In the genomic region with DNA sequence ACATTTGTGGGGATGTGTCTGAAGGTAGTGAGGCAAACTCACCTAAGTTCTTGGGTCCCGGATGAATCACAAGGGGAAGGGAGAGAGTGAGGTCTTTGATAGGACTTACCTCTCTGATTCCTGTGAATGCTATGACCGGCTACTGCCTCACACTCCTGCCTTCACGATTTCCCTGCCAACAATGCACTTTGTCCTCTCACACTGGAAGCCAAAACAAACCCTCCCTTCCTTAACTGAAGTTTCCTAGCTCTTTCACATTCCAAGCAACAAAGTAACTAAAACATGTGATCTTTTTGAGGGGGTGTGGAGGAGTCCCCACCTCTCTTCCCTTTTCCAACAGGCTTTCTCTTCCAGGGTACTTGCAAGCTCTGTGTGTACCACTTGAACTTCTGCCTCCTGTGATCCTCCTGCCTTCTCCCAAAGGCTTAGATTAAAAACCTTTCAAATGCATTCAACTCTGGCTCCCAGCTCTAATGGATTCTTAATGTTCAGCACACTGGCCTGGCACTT, we compare ENCODE assay signal across 25 mouse cellular contexts. TPM values are rescaled to one million over a fixed set of nuclear protein-coding genes. Genes with fewer than 3 reads are reported as not detected.
DNase-seq lines count a peak whose midpoint lies in the region; ATAC-seq lines count a peak whose summit lies in the region.
"Had no signal": no experiment of that assay in that cellular context is flagged by ENCODE, and none has a peak within 500 bp of the region (broad histone marks: within the 10 kb centered on the region; RNA-seq: fewer than 3 reads in every experiment).

No protein-coding gene starts in this region.

- no peak for ATAC-seq in kidney, embryonic 15.5 days (replicated peaks; ENCODE audit: low FRiP score)
- no peak for ATAC-seq in forebrain, embryonic 11.5 days (replicated peaks; ENCODE audit: low FRiP score)
- ATAC-seq in heart, embryonic 12.5 days (ENCODE audit: insufficient number of reproducible peaks, low FRiP score), result no peak
- ATAC-seq: forebrain, embryonic 15.5 days; intestine, postnatal 0 days; liver, embryonic 12.5 days; midbrain, embryonic 13.5 days had no signal

- H3K27me3 ChIP-seq in kidney, embryonic 15.5 days, result no peaks in the 10 kb centered on the region
- H3K27me3 ChIP-seq in forebrain, embryonic 11.5 days (ENCODE audit: control insufficient read depth, insufficient read depth, low read length), result no peaks in the 10 kb centered on the region
- H3K27me3 ChIP-seq in heart, embryonic 12.5 days (replicated peaks), result no peaks in the 10 kb centered on the region
- H3K27me3 ChIP-seq: embryonic facial prominence, embryonic 15.5 days; forebrain, embryonic 15.5 days; limb, embryonic 12.5 days; liver, embryonic 12.5 days; lung, embryonic 15.5 days; megakaryocyte, embryonic 14.5 days; midbrain, embryonic 13.5 days had no signal

- DNase-seq in kidney, adult 8-10 months, result peak; percentile 37 to 46
- peak; percentile 40 to 43 for DNase-seq in kidney, postnatal 25 days
- peak; percentile 29 for DNase-seq in lung, postnatal 10 days
- DNase-seq in yolk sac, embryonic 10.5 days (ENCODE audit: low spot score), result peak; percentile 18
- no peak for DNase-seq in forebrain, embryonic 11.5 days (ENCODE audit: low spot score)
- DNase-seq: adrenal gland, postnatal 36 days; cerebellum, adult 9-10 months; gastrocnemius, postnatal 10 days; heart, adult 11 months; heart, postnatal 10 days; layer of hippocampus, postnatal 36 days; retina, postnatal 1 day; right cerebral cortex, postnatal 25 days; thymus, adult 2 months had no signal

- no peak overlapping the region for H3K27ac ChIP-seq in kidney, embryonic 15.5 days
- no peak overlapping the region for H3K27ac ChIP-seq in forebrain, embryonic 11.5 days (ENCODE audit: low read depth, low read length)
- no peak overlapping the region for H3K27ac ChIP-seq in heart, embryonic 12.5 days (ENCODE audit: poor library complexity, severe bottlenecking)
- H3K27ac ChIP-seq: embryonic facial prominence, embryonic 15.5 days; forebrain, embryonic 15.5 days; limb, embryonic 12.5 days; liver, embryonic 12.5 days; lung, embryonic 15.5 days; midbrain, embryonic 13.5 days had no signal

- no peaks in the 10 kb centered on the region for H3K9me3 ChIP-seq in kidney, embryonic 15.5 days (replicated peaks)
- no peaks in the 10 kb centered on the region for H3K9me3 ChIP-seq in forebrain, embryonic 11.5 days (ENCODE audit: control insufficient read depth, low read length)
- H3K9me3 ChIP-seq in heart, embryonic 12.5 days (replicated peaks), result no peaks in the 10 kb centered on the region
- H3K9me3 ChIP-seq: embryonic facial prominence, embryonic 15.5 days; forebrain, embryonic 15.5 days; limb, embryonic 12.5 days; liver, embryonic 12.5 days; lung, embryonic 15.5 days; megakaryocyte, embryonic 14.5 days; midbrain, embryonic 13.5 days had no signal

- H3K4me1 ChIP-seq in kidney, embryonic 15.5 days, result peaks cover 12% of the 10 kb centered on the region
- peaks cover 4% of the 10 kb centered on the region; the same call in 1 of the 2 replicates for H3K4me1 ChIP-seq in forebrain, embryonic 11.5 days (replicated peaks; ENCODE audit: control insufficient read depth, insufficient read depth, low read length)
- H3K4me1 ChIP-seq in heart, embryonic 12.5 days (replicated peaks), result peaks cover 7% of the 10 kb centered on the region

- no peak overlapping the region for H3K9ac ChIP-seq in kidney, embryonic 15.5 days
- H3K9ac ChIP-seq in forebrain, embryonic 11.5 days (ENCODE audit: low read length), result no peak overlapping the region
- H3K9ac ChIP-seq in heart, embryonic 12.5 days, result no peak overlapping the region
- H3K9ac ChIP-seq: embryonic facial prominence, embryonic 15.5 days; forebrain, embryonic 15.5 days; limb, embryonic 12.5 days; liver, embryonic 12.5 days; lung, embryonic 15.5 days; midbrain, embryonic 13.5 days had no signal

- H3K4me2 ChIP-seq in kidney, embryonic 15.5 days, result no peak overlapping the region
- no peak overlapping the region for H3K4me2 ChIP-seq in forebrain, embryonic 11.5 days (ENCODE audit: low read depth, low read length, severe bottlenecking)
- no peak overlapping the region for H3K4me2 ChIP-seq in heart, embryonic 12.5 days
- H3K4me2 ChIP-seq: embryonic facial prominence, embryonic 15.5 days; forebrain, embryonic 15.5 days; heart, embryonic 11.5 days; limb, embryonic 12.5 days; liver, embryonic 12.5 days; lung, embryonic 15.5 days; midbrain, embryonic 13.5 days had no signal

- H3K36me3 ChIP-seq in kidney, embryonic 15.5 days, result peaks cover 25% of the 10 kb centered on the region
- H3K36me3 ChIP-seq in forebrain, embryonic 11.5 days (ENCODE audit: control insufficient read depth, insufficient read depth, low read length), result peaks cover 2% of the 10 kb centered on the region; the same call in 1 of the 2 replicates
- peaks cover 26% of the 10 kb centered on the region for H3K36me3 ChIP-seq in heart, embryonic 12.5 days

- 76% methylated on average over 3 of the region's 3 CpGs for WGBS in kidney, embryonic 15.5 days
- WGBS in forebrain, embryonic 11.5 days, result 97% methylated on average over 3 of the region's 3 CpGs
- 64% methylated on average over 3 of the region's 3 CpGs for WGBS in heart, embryonic 12.5 days

- no peak overlapping the region for H3K4me3 ChIP-seq in kidney, embryonic 15.5 days (replicated peaks)
- H3K4me3 ChIP-seq in forebrain, embryonic 11.5 days (ENCODE audit: low read depth, low read length), result no peak overlapping the region
- no peak overlapping the region for H3K4me3 ChIP-seq in heart, embryonic 12.5 days
- H3K4me3 ChIP-seq: embryonic facial prominence, embryonic 15.5 days; forebrain, embryonic 15.5 days; limb, embryonic 12.5 days; liver, embryonic 12.5 days; lung, embryonic 15.5 days; megakaryocyte, embryonic 14.5 days; midbrain, embryonic 13.5 days had no signal

RNA-seq across cellular contexts. Expression of gene Slc35a5, which starts 3.7 kb away (rescaled TPM):
- polyA plus RNA-seq in kidney, embryonic 15.5 days (2015; fragmentation: Nextera tagmentation; extraction: Ambion mirVana), result 19.9 and 21.3 TPM in 2 replicates
- 14.9 and 20.6 TPM in 2 replicates for polyA plus RNA-seq in forebrain, embryonic 11.5 days (2014; fragmentation: Nextera tagmentation; extraction: Ambion mirVana)
- 15.2 and 19.6 TPM in 2 replicates for polyA plus RNA-seq in heart, embryonic 12.5 days (2016; fragmentation: Nextera tagmentation; extraction: Ambion mirVana)

RNA-seq across cellular contexts. Expression of gene Atg3, which starts 3.8 kb away (rescaled TPM):
- polyA plus RNA-seq in kidney, embryonic 15.5 days (2015; fragmentation: Nextera tagmentation; extraction: Ambion mirVana), result 32.8 and 33.9 TPM in 2 replicates
- 38.6 and 41.3 TPM in 2 replicates for polyA plus RNA-seq in forebrain, embryonic 11.5 days (2014; fragmentation: Nextera tagmentation; extraction: Ambion mirVana)
- polyA plus RNA-seq in heart, embryonic 12.5 days (2016; fragmentation: Nextera tagmentation; extraction: Ambion mirVana), result 31.2 and 35.0 TPM in 2 replicates
